Mouse (Mus musculus): ENCODE data around the gene Lsm6. TPM values are rescaled to one million over a fixed set of nuclear protein-coding genes. Genes with fewer than 3 reads are reported as not detected.

Lsm6 gene
- polyA plus RNA-seq, 1 experiment from 2014 or later = 225 TPM

DNA sequence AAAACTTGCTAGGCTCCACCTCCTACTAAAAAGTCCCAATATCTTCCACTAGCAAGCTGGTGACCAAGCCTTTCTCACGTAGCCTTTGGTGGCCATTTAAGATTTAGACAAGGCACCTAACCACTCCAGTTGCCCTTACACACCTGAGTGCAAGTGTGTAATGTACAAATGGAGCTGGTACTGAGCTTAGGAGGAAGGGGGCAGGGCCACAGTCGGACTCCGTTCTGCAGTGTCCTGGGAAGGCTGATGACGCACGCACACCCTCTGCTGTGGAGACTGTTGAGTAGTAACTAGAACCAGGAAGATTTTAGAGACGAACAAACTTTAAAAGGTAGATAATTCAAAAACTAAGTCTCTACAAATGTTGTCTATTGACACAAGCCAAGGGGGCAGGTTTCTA is 19.7 kb downstream of the Lsm6 start:
- no peak for ATAC-seq (ENCODE audit: insufficient number of reproducible peaks, insufficient read depth, low FRiP score, low TSS enrichment)
- H3K27ac ChIP-seq = no peak overlapping the region
- no peak overlapping the region for H3K9ac ChIP-seq
- H3K9me3 ChIP-seq = no peaks in the 10 kb centered on the region
- H3K4me2 ChIP-seq (replicated peaks) = no peak overlapping the region
- peaks cover 18% of the 10 kb centered on the region for H3K36me3 ChIP-seq
- H3K4me1 ChIP-seq = no peaks in the 10 kb centered on the region
- WGBS = 92% methylated on average over 6 of the region's 6 CpGs
- H3K4me3 ChIP-seq = no peak overlapping the region
- H3K27me3 ChIP-seq = no peaks in the 10 kb centered on the region

DNA sequence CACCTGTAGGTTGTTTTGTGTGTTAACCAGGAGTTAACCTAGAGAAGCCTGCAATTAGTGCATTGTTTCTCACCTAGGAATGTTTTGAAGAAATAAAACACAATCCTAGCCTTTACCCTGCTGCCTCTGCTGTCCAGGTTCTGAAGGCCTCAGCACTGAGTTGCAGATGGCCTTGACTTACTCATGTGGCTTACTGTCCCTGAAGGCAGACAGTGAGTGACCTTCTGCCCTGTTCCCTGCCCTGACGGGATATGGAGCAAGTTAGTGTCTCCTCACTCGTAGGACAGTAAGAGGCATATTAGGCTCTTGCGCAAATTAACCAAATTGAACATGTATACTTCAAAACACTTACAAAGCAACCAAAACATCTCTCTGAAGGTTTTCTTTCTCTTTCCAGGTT is 22.3 kb downstream of the Lsm6 start:
- H3K4me3 ChIP-seq = no peak overlapping the region
- no peak overlapping the region for H3K9ac ChIP-seq
- no peak for ATAC-seq (ENCODE audit: insufficient number of reproducible peaks, insufficient read depth, low FRiP score, low TSS enrichment)
- no peaks in the 10 kb centered on the region for H3K4me1 ChIP-seq
- 70% methylated on average over 3 of the region's 3 CpGs for WGBS
- no peak overlapping the region for H3K4me2 ChIP-seq (replicated peaks)
- H3K36me3 ChIP-seq = 0 out of 2 replicates have a peak, but pooled peaks cover 3% of the 10 kb centered on the region
- no peak overlapping the region for H3K27ac ChIP-seq
- no peaks in the 10 kb centered on the region for H3K27me3 ChIP-seq
- H3K9me3 ChIP-seq = 0 out of 2 replicates have a peak, but pooled peaks cover 2% of the 10 kb centered on the region

DNA sequence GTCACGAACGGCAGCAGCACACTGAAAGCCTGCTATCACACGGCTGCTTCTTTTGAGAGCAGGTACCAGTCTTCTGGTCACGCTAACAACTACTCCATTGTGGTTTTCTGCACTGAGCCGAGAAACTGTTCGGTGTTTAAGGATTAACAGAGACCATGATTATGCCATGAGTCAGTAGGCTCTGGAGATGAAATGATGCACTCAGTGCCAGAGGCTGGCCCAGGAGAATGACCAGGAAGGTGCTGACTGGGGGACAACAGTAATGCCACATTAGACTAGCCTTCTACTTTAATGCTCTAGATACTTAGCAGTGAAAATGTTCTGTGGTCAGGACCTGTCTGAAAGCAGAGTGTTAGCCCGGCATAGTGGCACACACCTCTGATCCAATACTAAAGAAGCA is 23.0 kb downstream of the Lsm6 start:
- H3K4me2 ChIP-seq (replicated peaks) = no peak overlapping the region
- H3K9me3 ChIP-seq = 0 out of 2 replicates have a peak, but pooled peaks cover 2% of the 10 kb centered on the region
- no peak for ATAC-seq (ENCODE audit: insufficient number of reproducible peaks, insufficient read depth, low FRiP score, low TSS enrichment)
- H3K36me3 ChIP-seq = no peaks in the 10 kb centered on the region
- no peaks in the 10 kb centered on the region for H3K27me3 ChIP-seq
- no peaks in the 10 kb centered on the region for H3K4me1 ChIP-seq
- 92% methylated on average over 7 of the region's 7 CpGs for WGBS
- H3K4me3 ChIP-seq = no peak overlapping the region
- H3K9ac ChIP-seq = no peak overlapping the region
- no peak overlapping the region for H3K27ac ChIP-seq

DNA sequence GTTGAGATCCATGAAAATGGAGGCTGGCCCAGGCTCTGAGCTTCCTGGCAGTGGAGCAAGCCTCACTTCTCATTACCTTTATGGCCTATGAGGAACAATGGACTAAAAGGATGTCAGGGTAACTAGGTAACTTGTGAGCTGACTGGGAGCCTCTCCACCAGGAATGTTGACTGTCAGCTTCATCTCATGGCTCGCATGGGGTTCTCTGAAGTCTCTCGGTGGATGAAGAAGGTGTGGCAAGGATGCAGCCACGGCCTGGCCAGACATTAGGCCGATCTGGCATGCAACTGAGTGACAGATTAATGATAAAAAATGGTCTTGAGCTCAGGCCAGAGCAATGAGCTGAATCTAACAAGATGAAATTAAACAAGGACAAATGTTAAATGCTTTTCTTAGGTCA is 27.7 kb downstream of the Lsm6 start:
- no peak overlapping the region for H3K9ac ChIP-seq
- no peak for ATAC-seq (ENCODE audit: insufficient number of reproducible peaks, insufficient read depth, low FRiP score, low TSS enrichment)

DNA sequence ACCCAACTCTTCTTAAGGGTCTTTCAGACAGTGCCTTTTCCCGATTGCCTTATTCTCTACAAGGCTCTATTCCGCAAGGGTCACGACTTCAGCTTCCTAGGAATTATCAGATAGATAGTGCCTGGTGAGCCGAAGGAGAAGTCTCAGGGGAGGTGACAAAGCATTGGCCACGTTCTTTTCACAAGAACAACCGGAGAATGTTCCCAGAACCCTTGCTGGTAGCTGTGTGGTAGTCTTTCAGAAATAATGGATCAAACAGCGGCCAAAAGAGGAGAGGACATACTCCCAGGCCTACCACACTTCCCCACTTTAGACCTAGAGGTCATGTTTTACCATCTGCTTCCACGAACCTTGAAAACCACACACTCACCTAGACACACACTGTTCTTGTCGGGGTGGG is 44.1 kb downstream of the Lsm6 start:
- no peaks in the 10 kb centered on the region for H3K36me3 ChIP-seq
- no peak overlapping the region for H3K27ac ChIP-seq
- no peaks in the 10 kb centered on the region for H3K27me3 ChIP-seq
- no peaks in the 10 kb centered on the region for H3K9me3 ChIP-seq
- no peak overlapping the region for H3K4me2 ChIP-seq (replicated peaks)
- no peak for ATAC-seq (ENCODE audit: insufficient number of reproducible peaks, insufficient read depth, low FRiP score, low TSS enrichment)
- no peak overlapping the region for H3K9ac ChIP-seq
- 91% methylated on average over 9 of the region's 9 CpGs for WGBS
- no peak overlapping the region for H3K4me3 ChIP-seq
- no peaks in the 10 kb centered on the region for H3K4me1 ChIP-seq

More for the DNA sequence above, 27.7 kb downstream of the Lsm6 start:
- Histone ChIP-seq H3K36me3 (no peaks in the 10 kb centered on the region), H3K4me2 (replicated peaks) (no peak overlapping the region), H3K9me3 (0 out of 2 replicates have a peak, but pooled peaks cover 2% of the 10 kb centered on the region), H3K27ac (no peak overlapping the region), H3K4me3 (no peak overlapping the region), H3K27me3 (no peaks in the 10 kb centered on the region), H3K4me1 (no peaks in the 10 kb centered on the region)
- 81% methylated on average over 4 of the region's 4 CpGs for WGBS

DNA sequence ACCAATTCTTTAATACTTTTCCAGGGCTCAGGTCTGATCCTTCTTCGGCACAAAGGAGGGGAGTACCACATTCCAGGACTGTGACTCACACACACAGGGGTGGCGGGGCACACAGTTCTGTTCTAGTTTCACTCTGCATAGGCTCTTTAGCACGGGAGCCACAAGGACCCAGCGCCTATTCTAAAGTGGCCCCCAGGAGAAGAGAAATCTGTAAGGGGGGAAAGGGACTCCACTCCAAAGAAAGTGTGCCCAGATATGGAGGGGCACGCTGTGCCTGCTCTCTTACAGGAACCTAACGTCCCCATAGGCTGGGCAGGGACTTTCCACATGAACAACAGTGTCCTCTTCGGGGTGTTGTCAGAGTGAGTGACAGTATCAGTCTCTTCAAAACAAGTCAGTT is 49.7 kb downstream of the Lsm6 start:
- 60% methylated on average over 7 of the region's 7 CpGs for WGBS

DNA sequence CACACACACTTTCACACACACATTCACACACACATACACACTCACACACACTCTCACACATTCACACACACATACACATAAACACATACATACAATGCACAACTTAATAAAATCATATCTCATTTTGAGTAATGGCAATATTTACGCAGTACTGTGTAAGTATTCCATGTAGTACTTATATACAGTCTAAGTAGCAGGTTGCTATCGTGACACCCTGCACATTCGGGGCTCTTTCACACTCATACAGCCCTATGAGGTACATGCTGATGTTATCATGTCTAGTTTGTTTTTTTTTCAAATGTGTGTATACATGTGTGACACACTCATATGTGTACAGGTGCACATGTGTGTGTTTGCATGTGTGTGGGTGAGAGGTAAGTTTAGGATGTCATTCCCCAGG is 50.4 kb downstream of the Lsm6 start:
- Histone ChIP-seq H3K27ac (no peak overlapping the region), H3K4me1 (no peaks in the 10 kb centered on the region), H3K4me3 (no peak overlapping the region), H3K9me3 (no peaks in the 10 kb centered on the region), H3K9ac (no peak overlapping the region), H3K4me2 (replicated peaks) (no peak overlapping the region), H3K36me3 (no peaks in the 10 kb centered on the region), H3K27me3 (no peaks in the 10 kb centered on the region)
- no peak for ATAC-seq (ENCODE audit: insufficient number of reproducible peaks, insufficient read depth, low FRiP score, low TSS enrichment)
- WGBS = 92% methylated on average over 3 of the region's 3 CpGs

More for the DNA sequence above, 49.7 kb downstream of the Lsm6 start:
- no peak overlapping the region for H3K9ac ChIP-seq
- H3K4me3 ChIP-seq = no peak overlapping the region
- H3K4me1 ChIP-seq = no peaks in the 10 kb centered on the region
- H3K36me3 ChIP-seq = no peaks in the 10 kb centered on the region
- no peaks in the 10 kb centered on the region for H3K27me3 ChIP-seq
- no peaks in the 10 kb centered on the region for H3K9me3 ChIP-seq
- ATAC-seq (ENCODE audit: insufficient number of reproducible peaks, insufficient read depth, low FRiP score, low TSS enrichment) = no peak
- no peak overlapping the region for H3K27ac ChIP-seq
- no peak overlapping the region for H3K4me2 ChIP-seq (replicated peaks)

DNA sequence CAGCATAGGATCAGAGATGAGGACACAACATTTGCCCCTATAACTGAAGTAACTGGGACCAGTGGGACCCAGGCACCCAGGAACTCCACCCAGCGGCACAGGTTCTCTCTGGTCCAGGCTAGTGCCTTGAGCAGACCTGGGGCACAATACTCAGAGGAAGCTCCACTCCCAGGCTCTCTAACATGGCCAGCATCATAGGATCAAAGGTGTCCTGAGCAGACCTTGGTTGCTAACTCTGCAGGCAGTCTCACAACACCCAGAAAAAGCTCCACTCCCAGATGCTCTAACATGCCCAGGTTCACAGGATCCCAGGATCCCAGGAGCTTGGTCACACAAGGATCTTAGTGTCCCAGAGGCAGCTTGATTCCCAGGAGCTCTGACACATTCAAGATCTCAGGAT is 55.4 kb downstream of the Lsm6 start:
- Histone ChIP-seq H3K9ac (no peak overlapping the region), H3K4me2 (replicated peaks) (no peak overlapping the region), H3K4me3 (no peak overlapping the region), H3K36me3 (no peaks in the 10 kb centered on the region), H3K27ac (no peak overlapping the region), H3K27me3 (no peaks in the 10 kb centered on the region), H3K9me3 (no peaks in the 10 kb centered on the region), H3K4me1 (no peaks in the 10 kb centered on the region)
- no peak for ATAC-seq (ENCODE audit: insufficient number of reproducible peaks, insufficient read depth, low FRiP score, low TSS enrichment)
- 90% methylated on average over 1 of the region's 1 CpGs for WGBS

DNA sequence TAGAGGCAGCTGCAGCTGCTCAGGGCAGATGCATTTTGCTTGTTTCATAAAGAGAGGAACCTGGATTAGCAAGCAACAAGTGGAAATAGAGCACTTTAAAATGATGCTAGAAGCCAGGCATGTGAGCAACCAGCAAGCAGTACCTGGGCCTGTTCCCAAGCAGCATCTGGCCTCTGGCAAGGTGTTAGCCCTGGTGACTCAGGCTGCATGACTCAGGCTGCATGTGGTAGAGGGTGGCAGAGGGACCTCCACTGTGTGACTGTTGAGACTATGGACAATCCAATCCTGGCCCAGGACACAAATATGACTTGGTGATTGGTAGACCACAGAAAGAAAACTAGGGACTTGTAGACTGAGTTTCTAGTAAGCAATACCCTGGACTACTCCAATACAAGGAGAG is 56.0 kb downstream of the Lsm6 start:
- Histone ChIP-seq H3K9ac (no peak overlapping the region), H3K36me3 (no peaks in the 10 kb centered on the region), H3K4me1 (no peaks in the 10 kb centered on the region), H3K4me2 (replicated peaks) (no peak overlapping the region), H3K27me3 (no peaks in the 10 kb centered on the region), H3K9me3 (no peaks in the 10 kb centered on the region), H3K27ac (no peak overlapping the region), H3K4me3 (no peak overlapping the region)
- ATAC-seq (ENCODE audit: insufficient number of reproducible peaks, insufficient read depth, low FRiP score, low TSS enrichment) = no peak

DNA sequence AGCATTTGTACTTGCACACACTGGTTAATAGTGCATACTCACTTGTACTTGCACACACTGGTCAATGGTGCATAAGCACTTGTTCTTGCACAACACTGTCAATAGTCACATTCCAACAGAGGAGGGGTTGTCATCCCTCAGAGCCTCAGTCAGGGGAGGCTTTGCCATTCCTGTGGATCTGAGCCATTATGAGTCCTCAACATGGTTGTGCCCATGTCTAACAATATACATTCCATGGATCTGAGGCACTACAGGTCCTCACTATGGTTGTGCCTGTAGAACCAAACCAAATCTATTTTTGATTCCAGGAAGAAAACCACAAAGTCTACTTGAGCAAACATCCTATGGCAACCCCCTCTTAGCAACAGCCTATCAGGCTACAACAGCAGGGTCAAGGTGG is 61.8 kb downstream of the Lsm6 start:
- H3K4me2 ChIP-seq (replicated peaks) = no peak overlapping the region

DNA sequence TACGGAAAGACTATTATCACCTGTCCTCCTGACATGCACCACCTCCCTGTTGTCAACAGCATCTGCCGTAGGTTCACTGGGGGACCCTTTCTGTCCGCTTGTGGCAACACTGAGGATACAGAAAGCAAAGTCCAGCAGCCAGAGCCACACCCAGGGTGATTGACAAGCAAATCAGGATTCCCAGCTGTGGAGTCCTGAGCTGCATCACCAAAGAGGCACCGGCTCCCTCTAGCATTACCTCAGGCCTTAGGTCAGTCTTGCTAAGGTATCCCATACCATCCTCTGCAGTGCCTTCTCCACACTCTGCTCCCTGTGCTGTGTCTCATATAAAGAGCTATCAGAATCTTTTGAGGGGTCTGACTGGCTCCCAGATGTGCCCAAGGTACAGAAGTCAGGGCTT is 66.0 kb downstream of the Lsm6 start:
- no peak for ATAC-seq (ENCODE audit: insufficient number of reproducible peaks, insufficient read depth, low FRiP score, low TSS enrichment)
- H3K4me3 ChIP-seq = no peak overlapping the region
- H3K4me1 ChIP-seq = peaks cover 6% of the 10 kb centered on the region
- no peak overlapping the region for H3K4me2 ChIP-seq (replicated peaks)
- H3K27ac ChIP-seq = no peak overlapping the region
- WGBS = 76% methylated on average over 4 of the region's 4 CpGs
- H3K9me3 ChIP-seq = no peaks in the 10 kb centered on the region
- no peaks in the 10 kb centered on the region for H3K36me3 ChIP-seq
- no peaks in the 10 kb centered on the region for H3K27me3 ChIP-seq
- no peak overlapping the region for H3K9ac ChIP-seq

More for the DNA sequence above, 61.8 kb downstream of the Lsm6 start:
- no peak for ATAC-seq (ENCODE audit: insufficient number of reproducible peaks, insufficient read depth, low FRiP score, low TSS enrichment)
- H3K9ac ChIP-seq = no peak overlapping the region
- no peaks in the 10 kb centered on the region for H3K36me3 ChIP-seq
- H3K27ac ChIP-seq = no peak overlapping the region
- H3K27me3 ChIP-seq = no peaks in the 10 kb centered on the region
- H3K4me1 ChIP-seq = no peaks in the 10 kb centered on the region
- H3K9me3 ChIP-seq = no peaks in the 10 kb centered on the region
- H3K4me3 ChIP-seq = no peak overlapping the region

Data from embryonic facial prominence, embryonic 12.5 days (tissue).